Mouse (Mus musculus) naive thymus-derived CD4-positive, alpha-beta T cell, adult 2 months (primary cell): ENCODE measurements at regions not wholly inside any gene's neighbourhood (a gene's known extent, or its start where the extent isn't known, plus 50 kb on each side); places are given as distances from the start of the nearest gene placed in this dataset.
"Not testable (repeated sequence)": the region's sequence is repeated elsewhere in the genome, so short reads cannot be mapped to it uniquely, and the experiment has no call there.

Experiments
- DNase-seq: peaks from one replicate; pipeline ENCODE4 v3.0.0-alpha.2; 2011; ENCODE audit warnings: low read depth

GRCm38 (mm10) chr10:117477331-117478201 is 97.8 kb upstream of the Cpsf6 start:
- DNase-seq: no peak

GRCm38 (mm10) chr10:117475086-117475945 is 95.5 kb upstream of the Cpsf6 start:
- no peak for DNase-seq

GRCm38 (mm10) chr10:117474351-117475085 is 94.7 kb upstream of the Cpsf6 start:
- DNase-seq: no peak

- DNase-seq: no peak
These were observed 93.7 kb upstream of the Cpsf6 start for GRCm38 (mm10) chr10:117473471-117473870.

- no peak for DNase-seq
These were observed 92.7 kb upstream of the Cpsf6 start for GRCm38 (mm10) chr10:117472568-117472930.

- DNase-seq: no peak
These were observed 92.2 kb upstream of the Cpsf6 start for GRCm38 (mm10) chr10:117471818-117472567.

GRCm38 (mm10) chr10:117471036-117471817 is 91.4 kb upstream of the Cpsf6 start:
- no peak for DNase-seq

- DNase-seq: no peak
These were observed 90.7 kb upstream of the Cpsf6 start for GRCm38 (mm10) chr10:117470481-117470880.

GRCm38 (mm10) chr10:117469573-117470090 is 89.8 kb upstream of the Cpsf6 start:
- no peak for DNase-seq

- DNase-seq: no peak
These were observed 89.2 kb upstream of the Cpsf6 start for GRCm38 (mm10) chr10:117468931-117469572.

GRCm38 (mm10) chr10:117468381-117468780 is 88.6 kb upstream of the Cpsf6 start:
- DNase-seq: no peak

- no peak for DNase-seq
These were observed 87.3 kb upstream of the Cpsf6 start for GRCm38 (mm10) chr10:117467161-117467560.

- DNase-seq: no peak
These were observed 86.6 kb upstream of the Cpsf6 start for GRCm38 (mm10) chr10:117466391-117466790.

- no peak for DNase-seq
These were observed 85.9 kb upstream of the Cpsf6 start for GRCm38 (mm10) chr10:117465671-117466250.

GRCm38 (mm10) chr10:117465058-117465660 is 85.3 kb upstream of the Cpsf6 start:
- no peak for DNase-seq

- not testable (repeated sequence) for DNase-seq
These were observed 84.5 kb upstream of the Cpsf6 start for GRCm38 (mm10) chr10:117464331-117464730.

GRCm38 (mm10) chr10:117463636-117464035 is 83.8 kb upstream of the Cpsf6 start:
- no peak for DNase-seq

GRCm38 (mm10) chr10:117462921-117463320 is 83.1 kb upstream of the Cpsf6 start:
- DNase-seq: no peak
